Mouse (Mus musculus): Measurements from ENCODE around the gene Ephb1.

The Ephb1 gene

DNA sequence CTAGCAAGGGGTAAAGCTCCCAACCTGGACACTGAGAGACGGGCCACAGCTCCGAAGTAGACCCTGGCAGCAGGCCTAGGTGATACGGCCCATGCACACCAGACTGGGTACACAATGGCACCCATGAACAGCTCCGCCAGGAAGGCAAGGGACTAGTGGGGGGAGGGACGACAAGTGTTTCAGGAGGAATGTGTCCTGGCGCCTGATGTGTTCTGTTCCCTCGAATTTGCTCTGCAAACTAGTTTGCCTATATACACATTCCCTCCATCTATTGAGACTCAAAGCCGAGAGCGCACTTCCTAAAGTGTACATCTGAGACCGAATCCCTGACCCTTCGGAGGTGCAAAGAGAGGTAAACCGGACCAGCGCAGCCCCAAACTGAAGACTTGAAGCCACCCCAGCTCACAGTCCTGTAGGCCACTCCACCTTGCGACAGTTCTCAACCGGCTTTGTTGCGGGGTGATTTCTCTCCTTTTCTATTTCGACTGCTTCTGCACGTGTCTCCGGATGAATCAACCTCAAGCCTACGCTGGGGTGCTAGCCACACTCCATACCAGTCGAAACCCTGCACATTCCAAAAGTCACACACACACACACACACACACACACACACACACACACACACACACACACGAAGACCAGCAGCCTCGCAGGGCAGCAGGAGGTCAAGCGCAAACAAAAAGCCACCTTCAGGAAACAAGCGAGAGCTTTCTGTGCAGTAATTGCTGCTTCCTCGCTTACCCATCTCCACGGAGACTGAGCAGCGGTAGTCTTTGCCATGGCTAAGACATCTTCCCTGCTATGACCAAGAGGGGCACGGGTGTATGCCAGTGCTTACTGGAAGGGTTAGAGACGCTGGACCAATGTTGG is 2.1 kb downstream of the Ephb1 start:
- no peak for DNase-seq

GRCm38 (mm10) chr9:102351721-102352120 is 2.8 kb downstream of the Ephb1 start:
- no peak for DNase-seq

DNA sequence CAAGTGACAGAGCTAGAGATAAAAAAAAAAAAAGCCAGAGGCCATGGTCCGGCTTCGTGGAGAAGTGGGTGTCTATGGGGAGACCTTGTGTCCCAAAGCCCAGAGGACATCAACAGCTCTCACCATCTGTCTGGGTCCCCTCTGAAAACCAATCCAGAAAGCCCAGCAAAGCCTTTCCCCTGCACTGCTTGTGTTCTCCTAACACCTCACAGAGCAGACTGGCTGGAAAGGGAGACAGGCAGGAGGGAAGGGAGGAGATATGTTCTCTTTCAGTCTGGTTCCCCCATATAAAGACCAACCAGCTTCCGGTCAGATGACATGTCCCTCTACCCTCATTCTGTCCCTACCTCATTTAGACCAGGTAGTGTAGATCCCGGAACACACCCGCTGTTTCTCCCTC is 3.3 kb downstream of the Ephb1 start:
- no peak for DNase-seq

DNA sequence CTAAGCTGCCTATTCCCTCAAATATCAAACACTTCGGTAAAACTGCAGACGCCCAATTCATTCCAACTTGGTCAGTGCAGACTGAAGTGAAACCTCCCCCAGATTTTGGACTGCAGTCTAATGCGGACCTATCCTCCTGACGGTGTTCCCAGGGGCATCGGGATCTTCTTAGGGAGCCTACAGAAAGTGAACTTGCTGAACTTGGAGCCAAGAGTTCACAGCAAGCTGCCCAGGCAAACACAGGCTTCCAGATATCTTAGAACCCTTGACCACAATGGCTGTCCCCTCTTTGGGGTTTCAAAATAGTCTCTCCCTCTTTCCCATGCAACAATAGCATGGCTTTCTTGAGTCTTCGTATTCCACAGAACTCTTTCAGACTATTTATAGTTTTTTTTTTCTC is 3.8 kb downstream of the Ephb1 start:
- no peak for DNase-seq

DNA sequence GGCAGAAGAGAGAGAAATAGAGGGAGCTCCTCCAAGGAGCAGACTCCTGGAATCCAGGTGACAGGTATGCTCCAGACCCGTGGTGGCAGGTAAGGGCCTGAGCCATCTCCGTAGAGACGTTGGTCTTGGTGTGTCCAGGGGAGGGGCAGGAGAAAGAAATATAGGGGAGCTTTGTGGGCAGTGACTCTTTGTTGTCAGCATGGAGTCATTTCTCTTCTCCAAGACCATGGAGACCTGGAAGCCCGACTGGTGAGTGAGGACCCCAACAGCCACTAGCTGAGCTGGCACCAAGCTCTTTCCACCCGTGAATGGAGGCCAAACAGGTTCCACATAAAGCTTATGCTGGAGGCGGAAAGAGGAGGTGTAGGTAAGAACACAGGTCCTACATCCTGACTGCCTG is 4.4 kb downstream of the Ephb1 start:
- no peak for DNase-seq

GRCm38 (mm10) chr9:102346801-102347200 is 7.7 kb downstream of the Ephb1 start:
- DNase-seq: no peak

DNA sequence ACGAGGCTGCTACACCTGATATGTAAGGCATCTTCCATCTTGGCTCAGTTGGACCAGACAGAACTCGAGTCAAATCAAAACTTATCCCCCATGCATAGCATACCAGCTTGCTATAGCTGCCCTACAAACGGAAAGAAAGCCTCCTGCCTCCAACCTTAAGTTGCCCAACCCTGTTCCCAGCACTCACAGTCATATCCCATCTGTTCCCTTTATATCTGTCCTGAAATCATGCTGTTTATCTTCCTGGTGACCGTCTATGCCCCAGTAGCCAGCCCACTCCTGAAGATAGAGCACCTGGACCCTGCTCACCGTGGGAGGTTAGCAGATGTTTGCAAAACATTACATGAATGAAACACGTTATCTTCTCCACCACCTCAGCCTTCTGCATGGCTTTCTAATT is 9.0 kb downstream of the Ephb1 start:
- DNase-seq: no peak

DNA sequence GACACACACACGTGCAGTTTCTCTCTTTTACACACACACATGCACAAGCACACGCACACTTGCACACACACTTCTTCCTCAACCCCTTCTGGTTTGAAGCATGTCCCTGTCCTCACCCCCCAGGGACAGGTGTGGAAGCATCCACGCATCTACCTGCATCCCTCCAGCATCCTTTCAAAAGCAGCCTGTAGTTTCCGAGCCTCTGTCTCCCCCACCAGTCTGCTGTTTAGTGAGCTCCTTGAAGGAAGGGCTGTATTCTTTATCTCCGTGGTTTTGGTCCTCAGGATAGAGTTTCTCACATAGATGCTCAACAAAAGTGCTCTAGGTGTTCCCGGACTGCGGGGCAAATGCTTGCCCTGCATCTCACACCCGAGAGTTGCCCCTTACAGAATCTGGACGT is 9.4 kb downstream of the Ephb1 start:
- DNase-seq: no peak

GRCm38 (mm10) chr9:102344086-102344930 is 10.2 kb downstream of the Ephb1 start:
- no peak for DNase-seq

DNA sequence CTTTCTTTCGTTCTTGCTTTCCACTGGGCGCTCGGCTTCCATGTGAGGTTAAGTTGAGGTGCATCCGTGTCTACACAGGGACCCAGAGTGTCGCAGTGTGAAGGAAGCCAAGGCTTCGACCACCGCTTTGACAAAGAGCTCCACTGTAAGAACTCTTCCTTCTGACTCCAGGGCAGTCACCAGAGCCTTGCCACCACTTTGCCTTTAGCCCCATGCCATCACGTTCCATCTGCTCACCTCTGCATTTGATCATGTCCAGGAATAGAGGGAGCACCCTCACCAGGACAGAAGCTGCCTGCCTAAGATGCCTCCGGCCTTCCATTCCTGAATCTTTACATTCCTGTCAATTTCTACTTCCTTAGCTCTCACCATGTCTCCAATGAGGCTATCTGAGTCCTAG is 11.4 kb downstream of the Ephb1 start:
- DNase-seq: no peak

- DNase-seq: no peak
Observed at GRCm38 (mm10) chr9:102342026-102342425, 12.5 kb downstream of the Ephb1 start.

DNA sequence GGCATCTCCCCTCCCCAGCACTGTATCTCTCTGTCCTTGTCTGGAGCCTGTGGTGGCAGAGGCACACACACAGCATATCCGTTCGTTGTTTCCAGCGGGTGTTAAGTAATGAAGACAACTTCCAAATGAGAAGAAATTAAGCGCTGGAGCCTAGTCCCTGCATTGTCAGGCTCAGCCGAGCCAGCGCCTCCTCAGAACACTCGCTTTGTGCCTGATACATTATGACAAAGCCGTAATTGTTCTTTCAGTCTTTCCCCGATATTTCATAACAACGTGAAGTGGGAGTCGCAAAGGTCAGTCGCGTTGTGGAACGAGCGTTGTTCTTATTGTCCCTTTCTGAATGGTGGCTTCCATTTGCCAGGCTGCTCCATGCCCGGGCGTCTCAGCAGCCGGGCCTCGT is 13.7 kb downstream of the Ephb1 start:
- DNase-seq: no peak

DNA sequence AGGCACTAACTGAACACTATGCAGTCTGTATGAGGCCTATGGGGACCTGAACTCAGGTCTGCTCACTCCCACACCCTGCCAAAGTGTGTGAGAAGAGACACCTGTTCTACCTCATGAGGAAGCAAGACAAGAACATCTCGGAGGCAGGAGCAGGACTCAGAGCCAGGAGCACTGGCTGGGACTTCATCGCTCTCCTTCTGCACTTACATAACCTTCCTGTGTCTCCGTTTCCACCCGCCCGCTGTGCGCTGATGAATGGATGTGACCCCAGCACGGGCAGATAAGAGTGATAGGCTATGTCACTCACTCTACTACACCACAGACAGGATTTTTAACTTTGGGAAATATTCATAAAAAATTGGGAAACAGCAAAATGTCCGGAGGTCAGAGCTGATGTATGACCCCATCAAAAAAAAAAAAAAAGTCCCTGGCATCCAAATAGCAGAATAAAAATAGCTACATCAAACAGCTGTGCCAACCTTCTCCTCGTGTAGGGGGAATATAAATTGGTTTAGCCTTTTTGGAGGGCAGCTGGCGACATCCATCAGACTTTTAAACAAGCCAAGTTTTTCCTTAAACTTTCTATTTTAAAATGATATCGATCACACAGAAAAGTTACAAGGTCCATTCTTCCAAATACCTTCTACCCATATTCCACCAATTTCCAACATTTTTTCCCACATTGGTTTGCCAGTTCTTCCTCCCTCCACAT is 18.8 kb downstream of the Ephb1 start:
- no peak for DNase-seq

GRCm38 (mm10) chr9:102330266-102331060 is 24.0 kb downstream of the Ephb1 start:
- no peak for DNase-seq

DNA sequence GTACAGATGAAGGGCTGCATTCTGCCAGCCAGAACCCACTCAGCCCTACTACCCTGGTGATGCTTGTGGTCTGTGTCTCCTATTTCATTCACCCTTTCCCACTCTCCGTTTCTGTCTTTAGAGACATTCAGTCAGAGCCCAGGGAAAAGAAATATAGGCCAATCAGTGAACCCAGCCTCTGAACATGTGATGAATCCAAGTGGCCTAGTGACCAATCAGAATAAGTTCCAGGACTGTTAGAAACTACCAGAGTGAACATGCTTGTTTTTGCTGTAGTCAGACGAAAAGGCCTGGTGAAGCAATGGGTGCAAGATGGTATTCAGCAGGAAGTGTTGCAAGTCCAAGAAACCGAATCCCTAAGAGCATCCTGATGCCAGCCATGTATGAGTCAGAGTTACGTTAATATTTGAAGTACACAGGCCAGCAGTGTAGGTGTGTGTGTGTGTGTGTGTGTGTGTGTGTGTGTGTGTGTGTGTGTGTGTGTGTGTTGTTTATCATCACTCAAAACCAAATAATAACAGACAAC is 26.8 kb downstream of the Ephb1 start:
- DNase-seq: no peak

DNA sequence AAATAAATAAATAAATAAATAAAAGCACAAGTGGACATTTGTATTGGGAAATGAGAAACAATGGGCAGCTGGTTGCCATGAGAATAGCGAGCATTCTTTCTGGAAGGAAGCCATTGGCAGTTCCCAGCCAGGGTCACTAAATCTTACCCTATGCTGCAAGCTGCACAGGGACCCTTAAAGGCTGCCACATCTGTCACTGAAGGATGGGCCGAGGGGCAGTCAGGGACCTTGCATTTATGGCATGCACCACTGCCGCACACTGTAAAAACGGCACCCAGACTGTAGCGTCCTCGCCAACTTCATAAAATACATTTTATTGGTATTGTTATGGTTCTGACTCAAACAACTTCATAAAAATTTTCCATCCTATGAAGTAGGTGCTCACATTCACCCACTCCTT is 39.1 kb downstream of the Ephb1 start:
- no peak for DNase-seq

- no peak for DNase-seq
Observed at GRCm38 (mm10) chr9:102314795-102315194, 39.7 kb downstream of the Ephb1 start.

DNA sequence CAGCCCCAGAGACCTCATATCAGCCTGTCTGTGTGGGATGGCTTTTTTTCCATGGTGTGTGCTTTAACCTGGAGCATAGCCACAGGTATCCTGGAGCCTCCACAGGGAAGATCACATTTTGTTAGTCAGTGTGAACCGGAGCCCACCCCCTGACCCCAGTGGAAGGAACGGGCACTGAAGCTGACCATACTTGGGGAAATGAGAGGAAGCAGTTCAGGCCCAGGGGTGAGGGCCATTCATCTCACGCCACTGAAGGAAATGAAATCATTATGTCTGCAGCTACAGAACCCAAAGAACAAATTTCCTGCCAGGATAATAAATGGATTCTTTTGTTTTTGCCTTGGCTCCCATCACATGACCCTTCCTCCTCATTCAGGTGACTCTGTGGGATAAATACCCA is 44.1 kb downstream of the Ephb1 start:
- DNase-seq: peak; percentile 19

GRCm38 (mm10) chr9:102309278-102309677 is 45.2 kb downstream of the Ephb1 start:
- no peak for DNase-seq

- no peak for DNase-seq
Observed at GRCm38 (mm10) chr9:102307656-102308055, 46.8 kb downstream of the Ephb1 start.

- peak; percentile 85 for DNase-seq
Observed at GRCm38 (mm10) chr9:102306645-102307415, 47.7 kb downstream of the Ephb1 start.
